Mouse (Mus musculus) liver, embryonic 15.5 days (tissue): Measurements from ENCODE around the gene Cldn6. TPM values are rescaled to one million over a fixed set of nuclear protein-coding genes. Genes with fewer than 3 reads are reported as not detected.

Experiments
- ATAC-seq: fragments of 200-750 bp; cut with Nextera tagmentation; 2 replicates; pipeline ENCODE4 v1.8.0; 2017; ENCODE audit warnings: moderate number of reproducible peaks, mild to moderate bottlenecking, moderate library complexity; ENCODE audit not compliant: insufficient read depth
- H3K27ac ChIP-seq: fragments of 300-500 bp; sonication (generic); replicated peaks from 2 replicates; pipeline ENCODE4 v1.5.1; 2015; ENCODE audit warnings: mild to moderate bottlenecking, inconsistent platforms
- H3K27me3 ChIP-seq: fragments of 300-500 bp; sonication (generic); 2 replicates; pipeline ENCODE4 v1.6.1; 2015; ENCODE audit warnings: mild to moderate bottlenecking, inconsistent platforms
- H3K36me3 ChIP-seq: fragments of 300-500 bp; sonication (generic); replicated peaks from 2 replicates; pipeline ENCODE4 v1.6.1; 2015; ENCODE audit warnings: moderate library complexity, mild to moderate bottlenecking, inconsistent platforms
- H3K4me1 ChIP-seq: fragments of 300-500 bp; sonication (generic); replicated peaks from 2 replicates; pipeline ENCODE4 v1.6.1; 2015; ENCODE audit warnings: inconsistent platforms
- H3K4me2 ChIP-seq: fragments of 300-500 bp; sonication (generic); 2 replicates; pipeline ENCODE4 v1.6.1; 2015; ENCODE audit warnings: moderate library complexity, mild to moderate bottlenecking, inconsistent platforms
- H3K4me3 ChIP-seq: fragments of 300-500 bp; sonication (generic); replicated peaks from 2 replicates; pipeline ENCODE4 v1.5.1; 2015; ENCODE audit warnings: mild to moderate bottlenecking, inconsistent platforms
- H3K9ac ChIP-seq: fragments of 300-500 bp; sonication (generic); 2 replicates; pipeline ENCODE4 v1.6.1; 2015; ENCODE audit warnings: moderate library complexity, mild to moderate bottlenecking, inconsistent platforms
- H3K9me3 ChIP-seq: fragments of 300-500 bp; sonication (generic); replicated peaks from 2 replicates; pipeline ENCODE4 v1.6.1; 2016; ENCODE audit warnings: inconsistent platforms
- WGBS: fragments of 180-500 bp; shearing (Covaris S2); methylation state at CpG from one replicate; pipeline ENCODE4 v1.1.7; 2015; ENCODE audit warnings: mixed read lengths; ENCODE audit not compliant: insufficient replicate concordance; 5-methylcytosine and 5-hydroxymethylcytosine counted together
- polyA plus RNA-seq: library from polyadenylated mRNA; unstranded; fragments of >200 nt; fragmentation: Nextera tagmentation; extraction: Ambion mirVana; gene quantifications from 2 replicates; pipeline ENCODE4 v1.2.1, GENCODE M21; 2015

Cldn6 gene
- polyA plus RNA-seq, result 0.89 and 2.0 TPM in 2 replicates

- no peak for ATAC-seq
- H3K9me3 ChIP-seq, result no peaks in the 10 kb centered on the region
- peaks cover 100% of the 10 kb centered on the region for H3K27me3 ChIP-seq
- no peak within 1 kb of the TSS for H3K27ac ChIP-seq
- H3K4me3 ChIP-seq, result no peak within 1 kb of the TSS; the same call in 1 of the 2 replicates
- H3K36me3 ChIP-seq, result no peaks in the 10 kb centered on the region
- peak within 1 kb of the TSS; percentile 35 for H3K4me2 ChIP-seq
- no peak within 1 kb of the TSS for H3K9ac ChIP-seq
- peaks cover 42% of the 10 kb centered on the region for H3K4me1 ChIP-seq
- WGBS, result 6% methylated on average over 38 of the region's 38 CpGs
Measured at GRCm38 (mm10) chr17:23679127-23679835, at the start of gene Cldn6. TSS of gene Cldn6 (plus strand) at chr17:23679249.

DNA sequence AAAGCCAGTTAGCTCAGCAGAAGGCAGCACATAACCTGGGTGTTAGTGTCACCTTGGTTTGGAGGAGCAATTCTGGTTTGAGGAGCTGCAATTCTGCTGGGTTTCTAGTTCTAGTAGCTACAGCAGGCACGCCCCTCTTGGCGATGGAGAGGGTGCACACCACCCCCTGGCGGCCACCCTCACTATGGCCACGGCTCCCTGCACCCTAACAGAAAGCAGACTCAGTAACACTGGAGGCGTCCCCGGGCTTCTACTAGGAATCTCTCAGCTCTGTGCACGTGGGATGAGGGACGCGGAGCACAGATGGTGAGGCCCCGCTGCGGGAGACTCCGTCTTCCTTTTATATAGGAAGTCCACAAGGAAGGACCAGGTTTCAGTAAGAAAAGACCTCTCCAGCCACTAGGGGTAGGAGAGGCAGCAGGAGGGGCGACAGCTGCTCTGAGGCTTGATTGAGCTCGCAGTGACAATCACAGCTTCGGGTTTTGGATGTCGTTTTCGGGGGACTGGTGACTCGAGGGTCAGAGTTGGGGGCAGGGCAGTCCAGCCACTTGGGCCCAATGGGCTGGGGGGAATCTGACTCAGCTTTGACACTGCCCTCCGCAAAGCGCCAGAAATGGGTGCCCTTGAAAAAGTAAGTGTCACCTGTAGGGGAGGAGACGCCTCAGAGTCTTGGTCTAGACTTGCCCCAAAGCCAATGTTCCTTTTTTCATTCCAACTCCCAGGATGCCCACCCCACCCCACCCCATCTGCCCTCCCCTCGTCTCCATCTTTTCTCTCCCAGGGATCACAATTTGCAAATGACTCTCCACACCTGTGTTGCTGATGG is 48.6 kb upstream of the Cldn6 start:
- Histone ChIP-seq H3K27ac (no peak overlapping the region), H3K27me3 (no peaks in the 10 kb centered on the region), H3K4me1 (0 out of 2 replicates have a peak, but pooled peaks cover 5% of the 10 kb centered on the region), H3K4me3 (no peak overlapping the region), H3K9me3 (no peaks in the 10 kb centered on the region), H3K9ac (no peak overlapping the region), H3K4me2 (peak overlapping the region; percentile 36; the same call in 1 of the 2 replicates), H3K36me3 (no peaks in the 10 kb centered on the region)
- no peak for ATAC-seq
- 11% methylated on average over 22 of the region's 22 CpGs for WGBS

GRCm38 (mm10) chr17:23631241-23631640 is 47.8 kb upstream of the Cldn6 start:
- Histone ChIP-seq H3K9ac (no peak overlapping the region), H3K4me2 (no peak overlapping the region), H3K27ac (no peak overlapping the region), H3K4me3 (no peak overlapping the region), H3K36me3 (no peaks in the 10 kb centered on the region), H3K9me3 (no peaks in the 10 kb centered on the region), H3K27me3 (0 out of 2 replicates have a peak, but pooled peaks cover 5% of the 10 kb centered on the region), H3K4me1 (0 out of 2 replicates have a peak, but pooled peaks cover 5% of the 10 kb centered on the region)
- 63% methylated on average over 8 of the region's 8 CpGs for WGBS
- ATAC-seq, result no peak

DNA sequence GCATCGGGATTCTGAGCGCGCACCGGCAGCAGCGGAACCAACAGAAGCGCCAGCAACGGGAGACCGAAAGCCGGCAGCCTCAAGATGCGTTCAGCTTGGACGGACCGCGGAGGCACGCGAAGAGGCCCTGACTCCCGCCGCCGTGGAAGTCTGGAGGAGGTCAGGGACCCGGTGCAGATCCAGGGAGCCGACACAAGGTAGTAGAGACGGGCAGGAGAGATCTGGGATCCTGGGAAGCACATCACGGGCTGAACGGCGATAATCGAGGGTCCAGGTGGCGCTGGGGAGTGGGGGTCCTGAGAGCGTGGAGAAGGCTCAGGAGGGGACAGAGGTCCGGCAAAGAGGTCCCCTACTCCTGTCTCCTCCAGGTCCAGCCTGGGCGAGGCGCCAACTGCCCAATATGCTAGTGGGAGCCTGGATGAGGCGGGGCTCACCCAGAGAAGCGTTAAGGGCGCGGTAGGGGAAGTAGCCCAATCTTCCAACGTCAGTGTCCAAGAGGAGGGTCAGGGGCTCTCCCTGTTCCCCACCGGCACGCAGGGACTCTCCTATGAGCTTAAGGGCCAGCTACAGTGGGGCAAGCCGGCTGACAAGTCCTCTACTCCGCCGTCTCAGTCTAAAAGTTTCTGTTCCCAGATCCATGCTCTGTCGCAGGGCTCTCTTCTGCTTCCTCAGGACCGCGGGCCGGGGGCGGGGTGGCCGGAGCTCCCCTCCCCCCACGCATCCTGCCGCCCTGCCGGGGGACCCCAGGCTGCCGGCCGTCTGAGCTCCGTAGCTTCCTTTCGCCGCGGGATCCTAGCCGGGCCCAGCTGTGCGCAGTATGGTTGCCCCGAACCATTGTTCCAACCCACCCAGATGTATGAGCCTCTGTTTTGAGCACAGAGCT is 34.2 kb upstream of the Cldn6 start, which contains the start of gene Mmp25:
Gene Mmp25 (minus strand): TSS at position 665 of the 883 bp plus-strand sequence.
- Histone ChIP-seq H3K9ac (no peak within 1 kb of the TSS), H3K4me3 (peak within 1 kb of the TSS; percentile 41), H3K9me3 (no peaks in the 10 kb centered on the region), H3K36me3 (no peaks in the 10 kb centered on the region), H3K27me3 (peaks cover 46% of the 10 kb centered on the region), H3K27ac (no peak within 1 kb of the TSS), H3K4me2 (peak within 1 kb of the TSS; percentile 55), H3K4me1 (peaks cover 6% of the 10 kb centered on the region; the same call in 1 of the 2 replicates)
- ATAC-seq, result no peak
- 2% methylated on average over 58 of the region's 58 CpGs for WGBS

GRCm38 (mm10) chr17:23645894-23646293 is 33.2 kb upstream of the Cldn6 start:
- Histone ChIP-seq H3K9ac (no peak overlapping the region), H3K36me3 (no peaks in the 10 kb centered on the region), H3K4me2 (no peak overlapping the region), H3K4me1 (peaks cover 6% of the 10 kb centered on the region; the same call in 1 of the 2 replicates), H3K27ac (no peak overlapping the region), H3K27me3 (peaks cover 46% of the 10 kb centered on the region), H3K9me3 (no peaks in the 10 kb centered on the region), H3K4me3 (no peak overlapping the region)
- WGBS, result 45% methylated on average over 10 of the region's 10 CpGs
- ATAC-seq, result no peak

DNA sequence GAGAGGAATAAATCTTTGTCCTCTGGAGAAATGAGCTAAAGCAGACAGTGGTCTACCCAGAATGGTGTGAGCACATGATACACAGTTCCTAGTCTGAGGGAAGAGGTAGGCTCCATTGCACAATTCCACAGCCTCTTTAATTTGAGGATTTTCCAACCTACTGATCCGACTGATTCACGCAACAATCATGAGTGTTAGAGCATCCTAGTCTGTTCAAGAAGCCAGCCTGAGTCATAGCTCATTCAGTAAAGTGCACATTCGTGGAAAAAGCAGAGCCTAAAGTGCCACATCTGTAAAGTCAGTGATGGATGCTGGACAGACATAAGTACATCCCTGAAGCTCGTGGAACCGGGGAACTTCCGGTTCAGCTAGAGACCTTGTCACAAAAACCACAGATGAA is 27.7 kb upstream of the Cldn6 start:
- Histone ChIP-seq H3K4me2 (no peak overlapping the region), H3K27ac (no peak overlapping the region), H3K27me3 (peaks cover 11% of the 10 kb centered on the region), H3K9me3 (no peaks in the 10 kb centered on the region), H3K4me3 (no peak overlapping the region), H3K9ac (no peak overlapping the region), H3K4me1 (no peaks in the 10 kb centered on the region), H3K36me3 (no peaks in the 10 kb centered on the region)
- WGBS, result 52% methylated on average over 6 of the region's 6 CpGs
- no peak for ATAC-seq

DNA sequence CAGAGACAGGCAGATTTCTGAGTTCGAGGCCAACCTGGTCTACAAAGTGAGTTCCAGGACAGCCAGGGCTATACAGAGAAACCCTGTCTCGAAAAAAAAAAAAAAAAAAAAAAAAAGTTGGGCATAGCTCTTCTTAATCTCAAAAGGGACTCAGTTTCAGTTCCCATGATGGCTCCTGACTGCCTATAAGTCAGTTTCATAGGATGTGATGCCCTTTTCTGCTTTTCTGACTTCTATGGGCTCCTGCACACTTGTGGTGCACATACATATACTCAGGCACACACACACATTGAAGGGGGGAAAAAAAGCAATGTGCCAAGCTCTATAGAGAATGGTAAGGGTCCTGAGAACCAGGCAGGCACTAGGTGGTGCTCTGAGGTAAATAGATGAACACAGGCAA is 25.7 kb upstream of the Cldn6 start:
- Histone ChIP-seq H3K4me2 (no peak overlapping the region), H3K4me1 (no peaks in the 10 kb centered on the region), H3K9me3 (no peaks in the 10 kb centered on the region), H3K27ac (no peak overlapping the region), H3K27me3 (peaks cover 11% of the 10 kb centered on the region), H3K36me3 (no peaks in the 10 kb centered on the region), H3K4me3 (no peak overlapping the region), H3K9ac (no peak overlapping the region)
- 50% methylated on average over 2 of the region's 2 CpGs for WGBS
- ATAC-seq, result no peak

DNA sequence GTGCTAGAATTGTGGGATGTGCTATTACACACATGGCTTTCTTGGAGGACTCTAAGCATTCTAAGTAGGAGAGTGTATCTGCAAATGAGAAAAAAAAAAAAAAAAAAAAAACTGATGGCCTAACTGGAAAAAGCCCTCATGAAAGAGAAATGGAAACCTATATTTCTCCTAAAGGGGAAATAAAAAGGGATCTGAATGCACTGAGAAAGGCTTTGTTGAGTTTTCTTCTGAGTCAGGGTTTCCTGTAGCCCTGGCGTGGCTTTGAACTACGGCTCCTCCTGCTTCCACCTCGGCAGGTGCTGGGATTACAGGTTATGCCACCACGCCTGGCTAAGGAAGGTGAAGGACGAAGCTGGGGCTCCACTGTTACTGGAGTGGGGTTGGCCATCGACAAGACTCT is 25.0 kb upstream of the Cldn6 start:
- no peak overlapping the region for H3K4me3 ChIP-seq
- 34% methylated on average over 6 of the region's 6 CpGs for WGBS
- H3K36me3 ChIP-seq, result no peaks in the 10 kb centered on the region
- H3K9me3 ChIP-seq, result no peaks in the 10 kb centered on the region
- H3K4me1 ChIP-seq, result no peaks in the 10 kb centered on the region
- peaks cover 14% of the 10 kb centered on the region for H3K27me3 ChIP-seq
- no peak for ATAC-seq
- no peak overlapping the region for H3K4me2 ChIP-seq
- no peak overlapping the region for H3K27ac ChIP-seq
- no peak overlapping the region for H3K9ac ChIP-seq

DNA sequence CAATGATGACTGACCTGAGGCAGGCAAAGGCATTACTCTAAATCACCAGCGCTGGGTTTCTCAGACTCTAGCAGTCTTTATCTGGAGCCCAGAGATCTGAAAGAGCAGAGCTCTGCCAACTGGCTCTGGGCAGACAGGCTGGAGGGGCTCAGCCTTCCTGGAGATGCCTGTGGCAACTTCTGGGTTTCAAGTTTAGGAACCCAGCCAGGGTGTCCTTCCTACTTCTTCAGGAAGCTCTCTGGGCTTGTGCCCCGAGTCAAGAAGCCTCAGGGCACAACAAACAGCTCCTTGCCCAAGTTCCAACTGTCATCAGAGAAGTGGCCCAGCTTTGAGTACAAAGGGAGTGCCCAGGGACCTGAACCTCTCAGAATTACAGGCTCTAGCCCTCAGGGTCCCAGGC is 24.6 kb upstream of the Cldn6 start:
- Histone ChIP-seq H3K36me3 (no peaks in the 10 kb centered on the region), H3K9ac (no peak overlapping the region), H3K4me2 (no peak overlapping the region), H3K27ac (no peak overlapping the region), H3K27me3 (peaks cover 18% of the 10 kb centered on the region), H3K4me1 (no peaks in the 10 kb centered on the region), H3K4me3 (no peak overlapping the region), H3K9me3 (no peaks in the 10 kb centered on the region)
- ATAC-seq, result no peak
- WGBS, result 29% methylated on average over 2 of the region's 2 CpGs

GRCm38 (mm10) chr17:23658450-23658849 is 20.6 kb upstream of the Cldn6 start:
- H3K27ac ChIP-seq, result no peak overlapping the region
- H3K9me3 ChIP-seq, result no peaks in the 10 kb centered on the region
- H3K4me3 ChIP-seq, result no peak overlapping the region
- peaks cover 58% of the 10 kb centered on the region for H3K27me3 ChIP-seq
- H3K4me1 ChIP-seq, result peaks cover 8% of the 10 kb centered on the region; the same call in 1 of the 2 replicates
- H3K36me3 ChIP-seq, result no peaks in the 10 kb centered on the region
- ATAC-seq, result no peak
- 44% methylated on average over 3 of the region's 3 CpGs for WGBS
- H3K4me2 ChIP-seq, result no peak overlapping the region
- no peak overlapping the region for H3K9ac ChIP-seq
